ENCODE assay signal across 8 mouse cellular contexts in genomic region chr11:77686346-77686840, GRCm38 (mm10). TPM values are rescaled to one million over a fixed set of nuclear protein-coding genes. Genes with fewer than 3 reads are reported as not detected.
DNase-seq lines count a peak whose midpoint lies in the region; ATAC-seq and TF ChIP-seq lines count a peak whose summit lies in the region.

No protein-coding gene starts in this region.

- TF ChIP-seq POLR2A in embryonic fibroblast, embryonic 13.5 days (IDR thresholded peaks at IDR 0.05; ENCODE audit: low read depth, low read length), result no peak

- peak overlapping the region; percentile 96 to 98 for H3K4me3 ChIP-seq in ES-E14 (ENCODE audit: insufficient read depth in 1 of 2, low read depth in 1 of 2, low read length in 2 of 2, poor library complexity in 1 of 2, severe bottlenecking in 1 of 2)
- peak overlapping the region; percentile 83 for H3K4me3 ChIP-seq in embryonic fibroblast, embryonic 13.5 days (ENCODE audit: insufficient read depth, low read length)
- peak overlapping the region; percentile 92 for H3K4me3 ChIP-seq in heart, embryonic 16.5 days (ENCODE audit: low read length)

- peak overlapping the region; percentile 82 for H3K4me2 ChIP-seq in heart, embryonic 16.5 days (ENCODE audit: low read depth, low read length)

- peak overlapping the region; percentile 89 for H3K9ac ChIP-seq in ES-E14 (ENCODE audit: insufficient read depth, low read depth, low read length, poor library complexity, severe bottlenecking)
- H3K9ac ChIP-seq in heart, embryonic 16.5 days (ENCODE audit: low read length), result peak overlapping the region; percentile 98

- no peak for TF ChIP-seq CTCF in embryonic fibroblast, embryonic 13.5 days (IDR thresholded peaks at IDR 0.05; ENCODE audit: borderline replicate concordance, insufficient read depth, low read length)

- peak; percentile 33 for ATAC-seq in heart, embryonic 16.5 days (replicated peaks; ENCODE audit: extremely low read depth, insufficient read depth, low FRiP score)

- H3K4me1 ChIP-seq in ES-E14 (ENCODE audit: control insufficient read depth in 2 of 2, insufficient read depth in 2 of 2, low read length in 2 of 2, poor library complexity in 1 of 2), result peaks cover 0 to 9% of the 10 kb centered on the region in 2 experiments; a peak in 2 of 4 replicates
- H3K4me1 ChIP-seq in embryonic fibroblast, embryonic 13.5 days (ENCODE audit: control insufficient read depth, insufficient read depth, low read length), result peaks cover 4% of the 10 kb centered on the region; the same call in 1 of the 2 replicates
- H3K4me1 ChIP-seq in heart, embryonic 16.5 days (ENCODE audit: control insufficient read depth, insufficient read depth, low read length), result peaks cover 10% of the 10 kb centered on the region

- no peaks in the 10 kb centered on the region for H3K27me3 ChIP-seq in heart, embryonic 16.5 days (ENCODE audit: control insufficient read depth, insufficient read depth, low read length)

- WGBS in heart, embryonic 16.5 days, result 0% methylated on average over 30 of the region's 30 CpGs

- in situ Hi-C loops in ES-E14 (cut with MboI; ENCODE audit: low sequenced_read_pairs in 2 of 2, unreplicated experiment in 2 of 2), result no loop called here

- DNase-seq in ES-E14 (ENCODE audit: low read depth, low spot score), result no peak
- DNase-seq in adrenal gland, postnatal 10 days, result peak; percentile 66
- peak; percentile 17 to 26 for DNase-seq in layer of hippocampus, postnatal 25 days (ENCODE audit: extremely low spot score in 1 of 2, low spot score in 1 of 2)
- DNase-seq in lung, postnatal 36 days, result peak; percentile 31
- DNase-seq in right cerebral cortex, postnatal 36 days (ENCODE audit: low spot score in 2 of 2), result peak; percentile 7 to 18
- no peak for DNase-seq in B cell, adult 2 months

- peak overlapping the region; percentile 95 for H3K27ac ChIP-seq in ES-E14 (ENCODE audit: insufficient read depth, low read depth, low read length, poor library complexity, severe bottlenecking)
- peak overlapping the region; percentile 96 for H3K27ac ChIP-seq in embryonic fibroblast, embryonic 13.5 days (ENCODE audit: insufficient read depth, low read length)
- peak overlapping the region; percentile 98 for H3K27ac ChIP-seq in heart, embryonic 16.5 days (ENCODE audit: low read length)

- no peaks in the 10 kb centered on the region for H3K9me3 ChIP-seq in ES-E14 (ENCODE audit: control insufficient read depth, insufficient read depth, low read depth, low read length)
- H3K9me3 ChIP-seq in heart, embryonic 16.5 days (replicated peaks; ENCODE audit: control insufficient read depth, low read length), result no peaks in the 10 kb centered on the region

- peaks cover 4% of the 10 kb centered on the region for H3K36me3 ChIP-seq in ES-E14 (ENCODE audit: control insufficient read depth, insufficient read depth, low read length, poor library complexity, severe bottlenecking)
- H3K36me3 ChIP-seq in heart, embryonic 16.5 days (ENCODE audit: control insufficient read depth, insufficient read depth), result peaks cover 3% of the 10 kb centered on the region

TF ChIP-seq in ES-E14, 5 proteins besides CTCF, POLR2A, EP300 and RAD21:
- TF ChIP-seq MAFK (IDR thresholded peaks at IDR 0.05; ENCODE audit: insufficient read depth, low read depth, low read length) (no peak), HCFC1 (IDR thresholded peaks at IDR 0.05; ENCODE audit: borderline replicate concordance, insufficient read depth, low read length) (no peak), ZC3H11A (IDR thresholded peaks at IDR 0.05; ENCODE audit: borderline replicate concordance, low read depth, low read length) (no peak), ZNF384 (IDR thresholded peaks at IDR 0.05; ENCODE audit: low read depth, low read length) (no peak), CHD2 (IDR thresholded peaks at IDR 0.05; ENCODE audit: low read depth, low read length) (no peak)

RNA-seq across cellular contexts. Expression of gene Nufip2, which starts 0.4 kb away (rescaled TPM):
- 153 and 165 TPM in 2 replicates for total RNA-seq in ES-E14 (2012; rRNA removed)
- total RNA-seq in adrenal gland, postnatal 10 days (2021), result 10 to 100 TPM; 66.1 to 69.1 TPM
- polyA plus RNA-seq in embryonic fibroblast, embryonic 13.5 days (2011; ENCODE audit: insufficient read length, low read depth, missing spikeins), result 76.8 and 87.1 TPM in 2 replicates
- 2.9 and 3.5 TPM in 2 replicates for polyA plus RNA-seq in heart, embryonic 16.5 days (2015; fragmentation: Nextera tagmentation; extraction: Ambion mirVana)
- 10 to 100 TPM; 70.6 to 76.5 TPM for total RNA-seq in layer of hippocampus, postnatal 25 days (2021)

RNA-seq across cellular contexts. Expression of gene Cryba1, which starts 38.7 kb away (rescaled TPM):
- 0.32 TPM in 1 of 2 replicates, not detected in the other for total RNA-seq in ES-E14 (2012; rRNA removed)
- total RNA-seq in adrenal gland, postnatal 10 days (2021), result not detected
- polyA plus RNA-seq in embryonic fibroblast, embryonic 13.5 days (2011; ENCODE audit: insufficient read length, low read depth, missing spikeins), result not detected in 2 replicates
- polyA plus RNA-seq in heart, embryonic 16.5 days (2015; fragmentation: Nextera tagmentation; extraction: Ambion mirVana), result not detected in 2 replicates
- total RNA-seq in layer of hippocampus, postnatal 25 days (2021), result not detected

Comparison
In these comparisons a context has a peak if more than half of its experiments do, and no peak if none do; other contexts are left out.
1. DNase-seq: peak in adrenal gland, postnatal 10 days (single experiment), layer of hippocampus, postnatal 25 days (2 of 2), lung, postnatal 36 days (single experiment) and right cerebral cortex, postnatal 36 days (2 of 2); none in ES-E14 (single experiment) and B cell, adult 2 months (0 of 2).
2. Peak in every context shown above with its lines, with median percentiles within 50 percentile points of each other: H3K27ac ChIP-seq and H3K4me3 ChIP-seq.